Mouse (Mus musculus): ENCODE results near the gene Optc. TPM values are rescaled to one million over a fixed set of nuclear protein-coding genes. Genes with fewer than 3 reads are reported as not detected.

Gene Optc
- total and polyA plus RNA-seq, 2 experiments from 2014 or later, result 3.7 to 10.4 TPM

- no peak overlapping the region for H3K4me3 ChIP-seq (ENCODE audit: low read length)
- no peaks in the 10 kb centered on the region for H3K27me3 ChIP-seq (ENCODE audit: insufficient read depth, low read length)
- no peak for TF ChIP-seq CTCF (IDR thresholded peaks at IDR 0.05; ENCODE audit: low read depth)
- no peak for DNase-seq (ENCODE audit: low spot score)
- ATAC-seq, result no peak
- no peak overlapping the region for H3K27ac ChIP-seq
- no peak overlapping the region for H3K4me2 ChIP-seq (ENCODE audit: low read depth, low read length)
- H3K9me3 ChIP-seq (ENCODE audit: low read length), result no peaks in the 10 kb centered on the region
- WGBS, result 68% methylated on average over 6 of the region's 6 CpGs
- no peaks in the 10 kb centered on the region for H3K36me3 ChIP-seq (ENCODE audit: insufficient read depth, low read length)
- H3K9ac ChIP-seq (replicated peaks; ENCODE audit: low read length), result no peak overlapping the region
- no peaks in the 10 kb centered on the region; the same call in 1 of the 2 replicates for H3K4me1 ChIP-seq (ENCODE audit: insufficient read depth, low read length)
Observed at GRCm38 (mm10) chr1:133897293-133897692, 10.5 kb downstream of the Optc start.

- DNase-seq (ENCODE audit: low spot score) (peak; percentile 45), ATAC-seq (no peak)
- Histone ChIP-seq H3K4me2 (ENCODE audit: low read depth, low read length) (no peak overlapping the region), H3K4me1 (ENCODE audit: insufficient read depth, low read length) (peaks cover 21% of the 10 kb centered on the region), H3K9ac (replicated peaks; ENCODE audit: low read length) (no peak overlapping the region), H3K36me3 (ENCODE audit: insufficient read depth, low read length) (no peaks in the 10 kb centered on the region), H3K4me3 (ENCODE audit: low read length) (no peak overlapping the region), H3K9me3 (ENCODE audit: low read length) (no peaks in the 10 kb centered on the region), H3K27ac (no peak overlapping the region), H3K27me3 (ENCODE audit: insufficient read depth, low read length) (no peaks in the 10 kb centered on the region)
- WGBS, result 24% methylated on average over 5 of the region's 5 CpGs
- no peak for TF ChIP-seq CTCF (IDR thresholded peaks at IDR 0.05; ENCODE audit: low read depth)
Observed at GRCm38 (mm10) chr1:133891489-133891888, 16.3 kb downstream of the Optc start.

- peaks cover 25% of the 10 kb centered on the region for H3K4me1 ChIP-seq (ENCODE audit: insufficient read depth, low read length)
- H3K4me3 ChIP-seq (ENCODE audit: low read length), result no peak overlapping the region
- no peak for DNase-seq (ENCODE audit: low spot score)
- no peaks in the 10 kb centered on the region for H3K27me3 ChIP-seq (ENCODE audit: insufficient read depth, low read length)
- H3K9me3 ChIP-seq (ENCODE audit: low read length), result no peaks in the 10 kb centered on the region
- no peak for TF ChIP-seq CTCF (IDR thresholded peaks at IDR 0.05; ENCODE audit: low read depth)
- peak; percentile 49; the same call in 1 of the 2 replicates for ATAC-seq
- peak overlapping the region; percentile 32; the same call in 1 of the 2 replicates for H3K4me2 ChIP-seq (ENCODE audit: low read depth, low read length)
- H3K27ac ChIP-seq, result no peak overlapping the region
- H3K36me3 ChIP-seq (ENCODE audit: insufficient read depth, low read length), result no peaks in the 10 kb centered on the region
- WGBS, result 12% methylated on average over 20 of the region's 20 CpGs
- H3K9ac ChIP-seq (replicated peaks; ENCODE audit: low read length), result no peak overlapping the region
Observed at GRCm38 (mm10) chr1:133889949-133890598, 17.7 kb downstream of the Optc start.

DNA sequence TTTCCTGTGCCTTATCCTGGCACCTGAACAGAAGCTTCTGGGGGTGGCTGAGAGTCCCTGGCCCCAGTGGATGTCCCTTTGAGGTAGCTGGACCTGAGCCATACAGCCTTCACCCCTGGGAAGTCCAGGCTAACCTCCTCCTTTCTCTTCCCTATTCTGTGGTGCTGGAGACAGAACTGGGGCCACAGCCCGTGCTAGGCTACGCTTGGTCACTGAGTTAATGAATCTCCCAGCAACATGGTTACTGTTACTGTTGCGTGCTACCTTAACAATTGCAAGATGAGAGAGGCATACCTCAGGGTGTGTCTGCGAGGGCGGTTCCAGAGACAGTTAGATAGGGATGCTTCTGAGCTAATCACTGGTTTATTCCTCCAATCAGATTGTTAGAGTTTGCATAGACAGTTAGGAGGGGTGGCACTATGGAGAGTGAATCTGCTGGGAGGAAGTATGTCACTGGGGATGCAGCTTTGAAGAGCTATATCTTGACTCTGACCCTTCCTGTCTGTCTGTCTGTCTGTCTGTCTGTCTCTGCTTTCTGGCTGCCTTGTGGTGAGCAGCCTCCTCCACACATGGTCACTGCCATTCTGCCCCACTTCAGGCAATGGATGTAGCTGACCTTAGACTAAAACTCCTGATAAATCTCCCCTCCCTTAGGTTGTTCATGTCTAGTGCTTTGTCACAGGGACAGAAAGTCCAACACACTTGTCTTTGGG, 20.1 kb downstream of the Optc start:
- no peaks in the 10 kb centered on the region for H3K36me3 ChIP-seq (ENCODE audit: insufficient read depth, low read length)
- DNase-seq (ENCODE audit: low spot score) (no peak), ATAC-seq (no peak)
- no peak overlapping the region for H3K4me3 ChIP-seq (ENCODE audit: low read length)
- peaks cover 25% of the 10 kb centered on the region for H3K4me1 ChIP-seq (ENCODE audit: insufficient read depth, low read length)
- H3K27ac ChIP-seq, result no peak overlapping the region
- H3K9me3 ChIP-seq (ENCODE audit: low read length), result no peaks in the 10 kb centered on the region
- WGBS, result 66% methylated on average over 5 of the region's 5 CpGs
- H3K4me2 ChIP-seq (ENCODE audit: low read depth, low read length), result no peak overlapping the region
- TF ChIP-seq CTCF (IDR thresholded peaks at IDR 0.05; ENCODE audit: low read depth), result no peak
- H3K9ac ChIP-seq (replicated peaks; ENCODE audit: low read length), result no peak overlapping the region
- no peaks in the 10 kb centered on the region for H3K27me3 ChIP-seq (ENCODE audit: insufficient read depth, low read length)

DNA sequence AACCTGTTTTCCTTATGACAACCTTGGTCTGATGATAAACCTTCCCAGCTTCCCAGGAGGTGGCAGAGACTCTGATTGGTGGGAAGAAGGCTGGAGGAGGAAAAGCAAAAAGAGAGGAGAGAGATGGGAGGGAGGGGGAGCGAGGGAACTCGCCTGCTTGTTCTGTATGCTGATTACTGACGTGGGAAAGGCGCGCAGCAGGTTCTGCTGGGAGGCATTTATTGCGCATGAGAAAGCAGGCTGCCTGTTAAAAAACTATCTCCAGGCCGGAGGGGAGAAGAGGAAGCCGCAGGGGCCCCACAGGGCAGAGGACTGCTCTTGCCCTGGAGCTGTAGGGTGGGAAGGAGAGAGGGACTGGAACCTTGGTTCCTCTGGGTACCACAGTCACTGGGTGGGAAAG, 20.8 kb downstream of the Optc start:
- Histone ChIP-seq H3K4me3 (ENCODE audit: low read length) (no peak overlapping the region), H3K36me3 (ENCODE audit: insufficient read depth, low read length) (no peaks in the 10 kb centered on the region), H3K9ac (replicated peaks; ENCODE audit: low read length) (no peak overlapping the region), H3K9me3 (ENCODE audit: low read length) (no peaks in the 10 kb centered on the region), H3K27me3 (ENCODE audit: insufficient read depth, low read length) (no peaks in the 10 kb centered on the region), H3K4me2 (ENCODE audit: low read depth, low read length) (peak overlapping the region; percentile 43), H3K27ac (peak overlapping the region; percentile 42; the same call in 1 of the 2 replicates), H3K4me1 (ENCODE audit: insufficient read depth, low read length) (peaks cover 25% of the 10 kb centered on the region)
- WGBS, result 3% methylated on average over 8 of the region's 8 CpGs
- ATAC-seq (peak; percentile 61), DNase-seq (ENCODE audit: low spot score) (peak; percentile 79)
- TF ChIP-seq CTCF (IDR thresholded peaks at IDR 0.05; ENCODE audit: low read depth), result no peak

GRCm38 (mm10) chr1:133886431-133886830, 21.4 kb downstream of the Optc start:
- Histone ChIP-seq H3K9ac (replicated peaks; ENCODE audit: low read length) (no peak overlapping the region), H3K4me1 (ENCODE audit: insufficient read depth, low read length) (peaks cover 23% of the 10 kb centered on the region), H3K9me3 (ENCODE audit: low read length) (no peaks in the 10 kb centered on the region), H3K27me3 (ENCODE audit: insufficient read depth, low read length) (no peaks in the 10 kb centered on the region), H3K4me2 (ENCODE audit: low read depth, low read length) (peak overlapping the region; percentile 43), H3K27ac (peak overlapping the region; percentile 42; the same call in 1 of the 2 replicates), H3K4me3 (ENCODE audit: low read length) (no peak overlapping the region), H3K36me3 (ENCODE audit: insufficient read depth, low read length) (no peaks in the 10 kb centered on the region)
- 13% methylated on average over 6 of the region's 6 CpGs for WGBS
- no peak for DNase-seq (ENCODE audit: low spot score)
- no peak for TF ChIP-seq CTCF (IDR thresholded peaks at IDR 0.05; ENCODE audit: low read depth)
- no peak for ATAC-seq

DNA sequence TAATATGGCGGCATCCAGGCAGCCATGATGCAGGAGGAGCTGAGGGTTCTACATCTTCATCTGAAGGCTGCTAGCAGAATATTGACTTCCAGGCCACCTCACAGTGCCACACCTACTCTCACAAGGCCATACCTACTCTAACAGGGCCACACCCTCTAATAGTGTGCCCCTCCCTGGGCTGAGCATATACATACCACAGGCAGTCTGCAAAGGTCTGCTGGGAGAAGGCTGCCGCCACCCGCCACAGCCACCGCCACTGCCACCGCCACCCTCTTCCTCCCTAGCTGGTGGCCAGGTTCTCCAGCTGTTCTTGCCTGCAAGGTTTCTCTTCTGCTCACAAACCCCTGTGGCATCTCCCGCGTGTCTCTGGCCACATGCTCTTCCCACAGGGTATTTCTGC, 22.0 kb downstream of the Optc start:
- Histone ChIP-seq H3K27me3 (ENCODE audit: insufficient read depth, low read length) (no peaks in the 10 kb centered on the region), H3K4me2 (ENCODE audit: low read depth, low read length) (no peak overlapping the region), H3K9ac (replicated peaks; ENCODE audit: low read length) (no peak overlapping the region), H3K9me3 (ENCODE audit: low read length) (no peaks in the 10 kb centered on the region), H3K4me3 (ENCODE audit: low read length) (no peak overlapping the region), H3K36me3 (ENCODE audit: insufficient read depth, low read length) (no peaks in the 10 kb centered on the region), H3K27ac (no peak overlapping the region), H3K4me1 (ENCODE audit: insufficient read depth, low read length) (peaks cover 20% of the 10 kb centered on the region)
- TF ChIP-seq CTCF (IDR thresholded peaks at IDR 0.05; ENCODE audit: low read depth), result no peak
- no peak for ATAC-seq
- 86% methylated on average over 6 of the region's 7 CpGs for WGBS
- DNase-seq (ENCODE audit: low spot score), result no peak
